Mouse (Mus musculus) kidney, embryonic 14.5 days (tissue): ENCODE measurements at regions not wholly inside any gene's neighbourhood (a gene's known extent, or its start where the extent isn't known, plus 50 kb on each side); places are given as distances from the start of the nearest gene placed in this dataset.

Source experiments
- ATAC-seq: fragments of 200-750 bp; cut with Nextera tagmentation; 2 replicates; pipeline ENCODE4 v1.8.0; 2017; ENCODE audit warnings: moderate number of reproducible peaks, mild to moderate bottlenecking, moderate TSS enrichment, moderate library complexity; ENCODE audit not compliant: low FRiP score, low TSS enrichment
- H3K27ac ChIP-seq: fragments of 300-500 bp; sonication (generic); 2 replicates; pipeline ENCODE4 v1.5.1; 2014; ENCODE audit warnings: low read depth, mild to moderate bottlenecking, low read length, moderate library complexity, mixed read lengths
- H3K27me3 ChIP-seq: fragments of 300-500 bp; sonication (generic); 2 replicates; pipeline ENCODE4 v1.6.1; 2014; ENCODE audit warnings: mild to moderate bottlenecking, low read length; ENCODE audit not compliant: control insufficient read depth, insufficient read depth
- H3K36me3 ChIP-seq: fragments of 300-500 bp; sonication (generic); 2 replicates; pipeline ENCODE4 v1.6.1; 2014; ENCODE audit warnings: low read length, mixed read lengths; ENCODE audit not compliant: control insufficient read depth, insufficient read depth
- H3K4me1 ChIP-seq: fragments of 300-500 bp; sonication (generic); 2 replicates; pipeline ENCODE4 v1.6.1; 2014; ENCODE audit warnings: low read length, mixed read lengths; ENCODE audit not compliant: control insufficient read depth, insufficient read depth
- H3K4me2 ChIP-seq: fragments of 300-500 bp; sonication (generic); replicated peaks from 2 replicates; pipeline ENCODE4 v1.6.1; 2014; ENCODE audit warnings: low read depth, mild to moderate bottlenecking, low read length
- H3K4me3 ChIP-seq: fragments of 300-500 bp; sonication (generic); 2 replicates; pipeline ENCODE4 v1.5.1; 2014; ENCODE audit warnings: mild to moderate bottlenecking, low read length
- H3K9ac ChIP-seq: fragments of 300-500 bp; sonication (generic); 2 replicates; pipeline ENCODE4 v1.6.1; 2014; ENCODE audit warnings: low read depth, mild to moderate bottlenecking, low read length, moderate library complexity
- H3K9me3 ChIP-seq: fragments of 300-500 bp; sonication (generic); 2 replicates; pipeline ENCODE4 v1.6.1; 2016; ENCODE audit warnings: low read length; ENCODE audit not compliant: control insufficient read depth
- WGBS: fragments of 180-500 bp; shearing (Covaris S2); extraction: QIAGEN DNeasy Blood & Tissue Kit; methylation state at CpG from one replicate; pipeline ENCODE4 v1.1.7; 2014; 5-methylcytosine and 5-hydroxymethylcytosine counted together

DNA sequence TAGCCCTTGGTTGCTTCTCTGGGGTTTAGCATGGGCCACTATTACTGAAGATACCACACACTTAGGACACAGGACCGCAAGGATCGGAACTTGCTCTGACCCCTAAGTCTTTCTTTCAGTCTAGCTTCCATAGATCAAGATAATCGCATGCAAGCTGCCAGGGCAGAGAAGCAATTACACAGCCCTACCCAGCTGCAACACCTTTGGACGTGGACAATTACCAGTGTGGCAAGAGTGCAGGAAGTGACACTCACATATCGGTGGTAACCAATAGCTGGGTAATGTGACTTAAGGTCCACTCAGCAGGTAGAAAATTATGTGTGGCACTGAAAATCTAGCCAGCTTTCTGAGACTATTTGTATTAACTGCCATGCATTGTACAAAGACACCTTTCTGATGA lies 973.6 kb upstream of the Lrrc6 start:
- no peak overlapping the region for H3K27ac ChIP-seq
- H3K27me3 ChIP-seq = no peaks in the 10 kb centered on the region
- WGBS = 79% methylated on average over 5 of the region's 5 CpGs
- no peak overlapping the region for H3K9ac ChIP-seq
- H3K4me2 ChIP-seq = no peak overlapping the region
- H3K4me1 ChIP-seq = no peaks in the 10 kb centered on the region
- H3K9me3 ChIP-seq = no peaks in the 10 kb centered on the region
- H3K36me3 ChIP-seq = no peaks in the 10 kb centered on the region
- H3K4me3 ChIP-seq = no peak overlapping the region
- no peak for ATAC-seq

DNA sequence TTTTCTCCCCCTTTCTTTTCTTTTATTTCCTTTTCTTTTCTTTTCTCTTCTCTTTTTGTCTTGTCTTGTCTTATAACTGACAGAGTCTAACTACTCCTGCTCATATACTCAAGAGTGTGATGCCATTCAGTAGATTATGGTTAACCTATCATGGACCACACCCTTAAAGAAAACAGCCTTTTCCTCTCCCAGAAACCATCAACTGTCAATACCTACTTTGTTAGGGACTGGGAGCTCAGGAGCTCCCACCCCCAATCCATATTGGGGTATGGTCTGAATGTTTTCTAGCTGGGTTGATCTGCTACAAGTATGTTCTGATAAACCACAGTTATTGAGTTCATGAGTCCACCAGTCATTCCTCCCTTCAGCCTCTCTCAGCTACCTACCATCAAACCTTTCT lies 972.3 kb upstream of the Lrrc6 start:
- no peaks in the 10 kb centered on the region for H3K27me3 ChIP-seq
- H3K4me3 ChIP-seq = no peak overlapping the region
- no peak for ATAC-seq
- no peaks in the 10 kb centered on the region for H3K9me3 ChIP-seq
- H3K36me3 ChIP-seq = no peaks in the 10 kb centered on the region
- H3K4me2 ChIP-seq = no peak overlapping the region
- no peak overlapping the region for H3K27ac ChIP-seq
- H3K4me1 ChIP-seq = no peaks in the 10 kb centered on the region
- H3K9ac ChIP-seq = no peak overlapping the region

- Histone ChIP-seq H3K27me3 (no peaks in the 10 kb centered on the region), H3K27ac (no peak overlapping the region), H3K4me1 (no peaks in the 10 kb centered on the region), H3K4me3 (no peak overlapping the region), H3K36me3 (no peaks in the 10 kb centered on the region), H3K9me3 (no peaks in the 10 kb centered on the region), H3K9ac (no peak overlapping the region), H3K4me2 (no peak overlapping the region)
- WGBS = 89% methylated on average over 1 of the region's 1 CpGs
- ATAC-seq = no peak
These were observed 970.6 kb upstream of the Lrrc6 start for GRCm38 (mm10) chr15:67471283-67471682.

- H3K4me2 ChIP-seq = no peak overlapping the region
- no peaks in the 10 kb centered on the region for H3K4me1 ChIP-seq
- no peak overlapping the region for H3K4me3 ChIP-seq
- no peak for ATAC-seq
- no peak overlapping the region for H3K9ac ChIP-seq
- H3K36me3 ChIP-seq = no peaks in the 10 kb centered on the region
- no peaks in the 10 kb centered on the region for H3K27me3 ChIP-seq
- no peaks in the 10 kb centered on the region for H3K9me3 ChIP-seq
- no peak overlapping the region for H3K27ac ChIP-seq
These were observed 969.3 kb upstream of the Lrrc6 start for GRCm38 (mm10) chr15:67470036-67470435.

- no peak overlapping the region for H3K4me3 ChIP-seq
- H3K4me2 ChIP-seq = no peak overlapping the region
- ATAC-seq = no peak
- no peaks in the 10 kb centered on the region for H3K4me1 ChIP-seq
- H3K27me3 ChIP-seq = no peaks in the 10 kb centered on the region
- no peak overlapping the region for H3K27ac ChIP-seq
- no peak overlapping the region for H3K9ac ChIP-seq
- 68% methylated on average over 4 of the region's 4 CpGs for WGBS
- H3K9me3 ChIP-seq = no peaks in the 10 kb centered on the region
- no peaks in the 10 kb centered on the region for H3K36me3 ChIP-seq
These were observed 967.0 kb upstream of the Lrrc6 start for GRCm38 (mm10) chr15:67467404-67468345.

GRCm38 (mm10) chr15:67462863-67463262 lies 962.2 kb upstream of the Lrrc6 start:
- Histone ChIP-seq H3K4me1 (no peaks in the 10 kb centered on the region), H3K4me2 (no peak overlapping the region), H3K36me3 (no peaks in the 10 kb centered on the region), H3K9me3 (no peaks in the 10 kb centered on the region), H3K27me3 (no peaks in the 10 kb centered on the region), H3K9ac (no peak overlapping the region), H3K27ac (no peak overlapping the region), H3K4me3 (no peak overlapping the region)
- no peak for ATAC-seq
- WGBS = 94% methylated on average over 3 of the region's 3 CpGs

GRCm38 (mm10) chr15:67460384-67460783 lies 959.7 kb upstream of the Lrrc6 start:
- 52% methylated on average over 1 of the region's 1 CpGs for WGBS
- Histone ChIP-seq H3K27ac (no peak overlapping the region), H3K4me3 (no peak overlapping the region), H3K9me3 (no peaks in the 10 kb centered on the region), H3K4me2 (no peak overlapping the region), H3K27me3 (no peaks in the 10 kb centered on the region), H3K36me3 (no peaks in the 10 kb centered on the region), H3K4me1 (no peaks in the 10 kb centered on the region), H3K9ac (no peak overlapping the region)
- ATAC-seq = no peak

- no peaks in the 10 kb centered on the region for H3K4me1 ChIP-seq
- no peak overlapping the region for H3K27ac ChIP-seq
- WGBS = 8% methylated on average over 2 of the region's 2 CpGs
- H3K4me2 ChIP-seq = no peak overlapping the region
- no peak overlapping the region for H3K9ac ChIP-seq
- H3K36me3 ChIP-seq = no peaks in the 10 kb centered on the region
- H3K9me3 ChIP-seq = no peaks in the 10 kb centered on the region
- no peaks in the 10 kb centered on the region for H3K27me3 ChIP-seq
- ATAC-seq = peak; percentile 85
- H3K4me3 ChIP-seq = no peak overlapping the region
These were observed 933.6 kb upstream of the Lrrc6 start for GRCm38 (mm10) chr15:67434284-67434683.

DNA sequence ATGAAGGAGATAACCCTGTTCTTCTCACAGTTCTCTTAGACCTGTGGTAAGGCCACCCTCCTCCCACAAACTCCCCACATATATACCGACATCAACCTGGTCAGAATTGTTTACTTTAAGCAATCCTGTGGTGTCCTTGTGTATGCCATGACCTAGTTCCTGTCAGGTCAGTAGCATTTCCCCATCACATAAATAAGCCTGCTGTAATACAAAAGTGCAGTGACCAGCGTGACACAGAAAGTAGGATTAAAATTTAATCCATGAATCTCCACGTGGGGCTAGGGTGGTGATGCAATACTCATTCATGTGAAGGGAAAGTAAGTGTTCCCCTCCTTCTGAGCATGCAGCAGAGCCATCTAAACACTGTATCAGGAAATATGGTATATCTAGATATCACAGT lies 923.2 kb upstream of the Lrrc6 start:
- Histone ChIP-seq H3K9me3 (no peaks in the 10 kb centered on the region), H3K4me2 (no peak overlapping the region), H3K27me3 (no peaks in the 10 kb centered on the region), H3K4me1 (no peaks in the 10 kb centered on the region), H3K36me3 (no peaks in the 10 kb centered on the region), H3K9ac (no peak overlapping the region), H3K4me3 (no peak overlapping the region), H3K27ac (no peak overlapping the region)
- WGBS = 51% methylated on average over 3 of the region's 3 CpGs
- no peak for ATAC-seq
